Mouse (Mus musculus) limb, embryonic 13.5 days (tissue): ENCODE results near the gene Mllt6. TPM values are rescaled to one million over a fixed set of nuclear protein-coding genes. Genes with fewer than 3 reads are reported as not detected.

Experiments
- ATAC-seq: fragments of 200-750 bp; cut with Nextera tagmentation; 2 replicates; pipeline ENCODE4 v1.8.0; 2017; ENCODE audit warnings: low read depth, moderate number of reproducible peaks, moderate TSS enrichment; ENCODE audit not compliant: low FRiP score
- H3K27ac ChIP-seq: fragments of 300-500 bp; sonication (generic); 2 replicates; pipeline ENCODE4 v1.5.1; 2015; ENCODE audit warnings: inconsistent platforms, mild to moderate bottlenecking, moderate library complexity
- H3K27me3 ChIP-seq: fragments of 300-500 bp; sonication (generic); 2 replicates; pipeline ENCODE4 v1.6.1; 2015; ENCODE audit warnings: mild to moderate bottlenecking, inconsistent platforms
- H3K36me3 ChIP-seq: fragments of 300-500 bp; sonication (generic); 2 replicates; pipeline ENCODE4 v1.6.1; 2015; ENCODE audit warnings: inconsistent platforms, mild to moderate bottlenecking, moderate library complexity
- H3K4me1 ChIP-seq: fragments of 300-500 bp; sonication (generic); 2 replicates; pipeline ENCODE4 v1.6.1; 2015; ENCODE audit warnings: inconsistent platforms
- H3K4me2 ChIP-seq: fragments of 300-500 bp; sonication (generic); replicated peaks from 2 replicates; pipeline ENCODE4 v1.6.1; 2015; ENCODE audit warnings: inconsistent platforms, mild to moderate bottlenecking, moderate library complexity
- H3K4me3 ChIP-seq: fragments of 300-500 bp; sonication (generic); 2 replicates; pipeline ENCODE4 v1.5.1; 2015; ENCODE audit warnings: moderate library complexity, mild to moderate bottlenecking, inconsistent platforms
- H3K9ac ChIP-seq: fragments of 300-500 bp; sonication (generic); 2 replicates; pipeline ENCODE4 v1.6.1; 2015; ENCODE audit warnings: mild to moderate bottlenecking, inconsistent platforms
- H3K9me3 ChIP-seq: fragments of 300-500 bp; sonication (generic); 2 replicates; pipeline ENCODE4 v1.6.1; 2016; ENCODE audit warnings: inconsistent platforms
- WGBS: fragments of 180-500 bp; shearing (Covaris S2); methylation state at CpG from one replicate; pipeline ENCODE4 v1.1.7; 2015; 5-methylcytosine and 5-hydroxymethylcytosine counted together
- polyA plus RNA-seq: library from polyadenylated mRNA; unstranded; fragments of >200 nt; fragmentation: Nextera tagmentation; extraction: Ambion mirVana; gene quantifications from 2 replicates; pipeline ENCODE4 v1.2.1, GENCODE M21; 2015

Mllt6 gene
- polyA plus RNA-seq, 1 experiment from 2014 or later: 3.3 TPM

- Histone ChIP-seq H3K4me2 (no peak overlapping the region), H3K36me3 (peaks cover 54% of the 10 kb centered on the region), H3K27me3 (no peaks in the 10 kb centered on the region), H3K27ac (no peak overlapping the region), H3K4me1 (peaks cover 40% of the 10 kb centered on the region), H3K9ac (no peak overlapping the region), H3K4me3 (no peak overlapping the region), H3K9me3 (no peaks in the 10 kb centered on the region)
- ATAC-seq: no peak
- WGBS: 30% methylated on average over 10 of the region's 10 CpGs
Observed at GRCm38 (mm10) chr11:97689861-97690260, 26.6 kb downstream of the Mllt6 start.

GRCm38 (mm10) chr11:97694435-97694834, 31.2 kb downstream of the Mllt6 start:
- Histone ChIP-seq H3K27me3 (no peaks in the 10 kb centered on the region), H3K4me2 (peak overlapping the region; percentile 90), H3K4me1 (peaks cover 51% of the 10 kb centered on the region), H3K9me3 (no peaks in the 10 kb centered on the region), H3K4me3 (no peak overlapping the region), H3K36me3 (peaks cover 44% of the 10 kb centered on the region), H3K27ac (no peak overlapping the region), H3K9ac (no peak overlapping the region)
- 82% methylated on average over 4 of the region's 4 CpGs for WGBS
- ATAC-seq: no peak

GRCm38 (mm10) chr11:97694921-97695711, 31.9 kb downstream of the Mllt6 start:
- Histone ChIP-seq H3K4me3 (peak overlapping the region; percentile 5; the same call in 1 of the 2 replicates), H3K9ac (peak overlapping the region; percentile 36), H3K4me2 (peak overlapping the region; percentile 90), H3K36me3 (peaks cover 40% of the 10 kb centered on the region), H3K27ac (peak overlapping the region; percentile 22; the same call in 1 of the 2 replicates), H3K9me3 (no peaks in the 10 kb centered on the region), H3K27me3 (no peaks in the 10 kb centered on the region), H3K4me1 (peaks cover 51% of the 10 kb centered on the region)
- 56% methylated on average over 17 of the region's 17 CpGs for WGBS
- no peak for ATAC-seq

GRCm38 (mm10) chr11:97695712-97696401, 32.6 kb downstream of the Mllt6 start:
- H3K27me3 ChIP-seq: no peaks in the 10 kb centered on the region
- H3K9ac ChIP-seq: peak overlapping the region; percentile 36; the same call in 1 of the 2 replicates
- peak overlapping the region; percentile 5 for H3K4me3 ChIP-seq
- 44% methylated on average over 9 of the region's 9 CpGs for WGBS
- H3K9me3 ChIP-seq: no peaks in the 10 kb centered on the region
- ATAC-seq: no peak
- peaks cover 33% of the 10 kb centered on the region for H3K36me3 ChIP-seq
- H3K4me2 ChIP-seq: peak overlapping the region; percentile 90
- peak overlapping the region; percentile 22; the same call in 1 of the 2 replicates for H3K27ac ChIP-seq
- peaks cover 53% of the 10 kb centered on the region for H3K4me1 ChIP-seq

GRCm38 (mm10) chr11:97696669-97697068, 33.5 kb downstream of the Mllt6 start:
- WGBS: 76% methylated on average over 8 of the region's 8 CpGs
- ATAC-seq: no peak
- H3K36me3 ChIP-seq: peaks cover 25% of the 10 kb centered on the region
- H3K4me3 ChIP-seq: peak overlapping the region; percentile 89; the same call in 1 of the 2 replicates
- no peaks in the 10 kb centered on the region for H3K9me3 ChIP-seq
- no peak overlapping the region for H3K9ac ChIP-seq
- H3K27me3 ChIP-seq: no peaks in the 10 kb centered on the region
- peak overlapping the region; percentile 90 for H3K4me2 ChIP-seq
- peaks cover 61% of the 10 kb centered on the region for H3K4me1 ChIP-seq
- 0 out of 2 replicates have a peak overlapping the region, but pooled peaks have one; percentile 10 for H3K27ac ChIP-seq

- no peak for ATAC-seq
- Histone ChIP-seq H3K9me3 (no peaks in the 10 kb centered on the region), H3K27ac (peak overlapping the region; percentile 99; the same call in 1 of the 2 replicates), H3K4me2 (peak overlapping the region; percentile 90), H3K4me3 (peak overlapping the region; percentile 89), H3K36me3 (peaks cover 18% of the 10 kb centered on the region), H3K4me1 (peaks cover 67% of the 10 kb centered on the region), H3K9ac (peak overlapping the region; percentile 94), H3K27me3 (no peaks in the 10 kb centered on the region)
- 52% methylated on average over 11 of the region's 11 CpGs for WGBS
Observed at GRCm38 (mm10) chr11:97697199-97697890, 34.1 kb downstream of the Mllt6 start.

GRCm38 (mm10) chr11:97697891-97698529, 34.8 kb downstream of the Mllt6 start:
- H3K27ac ChIP-seq: peak overlapping the region; percentile 99
- H3K36me3 ChIP-seq: peaks cover 11% of the 10 kb centered on the region
- H3K4me3 ChIP-seq: peak overlapping the region; percentile 89
- peak overlapping the region; percentile 94 for H3K9ac ChIP-seq
- peak overlapping the region; percentile 90 for H3K4me2 ChIP-seq
- H3K27me3 ChIP-seq: no peaks in the 10 kb centered on the region
- 0% methylated on average over 14 of the region's 14 CpGs for WGBS
- ATAC-seq: no peak
- H3K4me1 ChIP-seq: peaks cover 67% of the 10 kb centered on the region
- no peaks in the 10 kb centered on the region for H3K9me3 ChIP-seq

- peaks cover 5% of the 10 kb centered on the region; the same call in 1 of the 2 replicates for H3K36me3 ChIP-seq
- ATAC-seq: no peak
- peak overlapping the region; percentile 99 for H3K27ac ChIP-seq
- under 1% methylated on average over 58 of the region's 63 CpGs for WGBS
- H3K9me3 ChIP-seq: no peaks in the 10 kb centered on the region
- peak overlapping the region; percentile 89 for H3K4me3 ChIP-seq
- peak overlapping the region; percentile 94 for H3K9ac ChIP-seq
- H3K4me2 ChIP-seq: peak overlapping the region; percentile 90
- no peaks in the 10 kb centered on the region for H3K27me3 ChIP-seq
- peaks cover 62% of the 10 kb centered on the region for H3K4me1 ChIP-seq
Observed at GRCm38 (mm10) chr11:97698741-97699611, 35.8 kb downstream of the Mllt6 start.

- peak overlapping the region; percentile 94 for H3K9ac ChIP-seq
- no peaks in the 10 kb centered on the region for H3K27me3 ChIP-seq
- peak overlapping the region; percentile 89 for H3K4me3 ChIP-seq
- H3K4me2 ChIP-seq: peak overlapping the region; percentile 90
- H3K36me3 ChIP-seq: peaks cover 6% of the 10 kb centered on the region; the same call in 1 of the 2 replicates
- no peaks in the 10 kb centered on the region for H3K9me3 ChIP-seq
- peak overlapping the region; percentile 99 for H3K27ac ChIP-seq
- peaks cover 62% of the 10 kb centered on the region for H3K4me1 ChIP-seq
- peak; percentile 38 for ATAC-seq
- WGBS: 0% methylated on average over 5 of the region's 9 CpGs
Observed at GRCm38 (mm10) chr11:97699626-97700002, 36.4 kb downstream of the Mllt6 start.

- under 1% methylated on average over 85 of the region's 85 CpGs for WGBS
- Histone ChIP-seq H3K4me2 (peak within 1 kb of the TSS; percentile 90), H3K4me1 (peaks cover 58% of the 10 kb centered on the region), H3K27me3 (no peaks in the 10 kb centered on the region), H3K27ac (peak within 1 kb of the TSS; percentile 99), H3K9ac (peak within 1 kb of the TSS; percentile 94), H3K9me3 (no peaks in the 10 kb centered on the region), H3K36me3 (peaks cover 6% of the 10 kb centered on the region; the same call in 1 of the 2 replicates), H3K4me3 (peak within 1 kb of the TSS; percentile 89)
- ATAC-seq: peak; percentile 3
Observed at GRCm38 (mm10) chr11:97700003-97700745, 37.0 kb downstream of the Mllt6 start, which contains the start of gene Pcgf2. Pcgf2 (minus strand) TSS chr11:97700497.
